Mouse (Mus musculus) cerebellum, postnatal 4 days (tissue): ENCODE results near the gene Fbln5.
A peak's percentile ranks its signal among the peaks of the same experiment; 100 is the strongest.

Experiments
- DNase-seq, 2 experiments: peaks; one replicate each; pipeline ENCODE4 v3.0.0; 2022; ENCODE audit warnings: low spot score in 2 of 2, mixed read lengths in 1 of 2

The Fbln5 gene

DNA sequence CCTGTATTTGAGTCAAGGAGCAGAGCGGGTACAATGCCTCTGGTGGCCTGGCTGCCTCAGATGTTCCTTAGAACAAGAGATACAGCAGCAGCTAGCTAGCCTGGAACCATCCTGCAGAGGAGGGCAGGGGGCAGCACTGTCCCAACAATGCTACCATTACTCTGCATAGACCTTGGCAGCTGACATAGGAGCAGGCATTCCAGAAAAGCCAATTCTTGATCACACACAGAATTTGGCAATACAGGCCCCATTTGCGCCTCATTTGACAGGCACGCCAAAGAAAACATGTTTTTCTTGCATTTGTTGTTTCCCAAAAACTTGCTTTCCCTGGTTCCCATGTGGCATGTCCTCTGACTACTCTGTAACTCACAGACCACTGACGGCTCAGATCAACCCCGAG, 56.8 kb downstream of the Fbln5 start:
- no peak for DNase-seq

DNA sequence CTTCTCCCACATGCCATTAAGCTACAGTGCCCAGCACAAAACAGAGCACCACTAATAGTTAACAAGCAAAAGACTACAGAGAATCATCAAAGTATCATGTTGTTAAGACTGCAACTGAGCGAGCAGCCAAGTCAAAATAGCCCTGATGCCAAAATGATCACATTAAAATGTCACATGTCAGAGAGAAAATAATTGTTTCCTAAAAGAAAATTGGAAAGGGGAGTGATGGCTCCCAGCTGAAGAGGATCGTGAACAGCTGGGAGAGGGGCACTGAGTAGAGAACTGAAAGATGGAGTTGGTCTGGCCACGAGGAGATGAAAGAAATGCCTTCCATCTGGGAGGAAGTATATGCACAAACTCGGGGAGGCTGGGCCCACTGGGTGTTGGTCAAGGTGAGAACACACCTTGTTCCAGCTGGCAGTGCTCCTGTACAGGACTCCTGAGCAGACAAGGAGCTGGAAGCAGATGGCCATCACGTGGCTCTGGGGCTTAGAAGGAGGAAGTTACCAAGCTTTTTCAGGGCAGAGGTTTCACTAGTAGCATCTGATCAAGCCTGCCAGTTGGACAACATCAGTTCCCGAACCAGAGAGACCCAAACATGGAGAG, 59.3 kb downstream of the Fbln5 start:
- DNase-seq = no peak

GRCm38 (mm10) chr12:101758698-101759097, 60.2 kb downstream of the Fbln5 start:
- DNase-seq = no peak

DNA sequence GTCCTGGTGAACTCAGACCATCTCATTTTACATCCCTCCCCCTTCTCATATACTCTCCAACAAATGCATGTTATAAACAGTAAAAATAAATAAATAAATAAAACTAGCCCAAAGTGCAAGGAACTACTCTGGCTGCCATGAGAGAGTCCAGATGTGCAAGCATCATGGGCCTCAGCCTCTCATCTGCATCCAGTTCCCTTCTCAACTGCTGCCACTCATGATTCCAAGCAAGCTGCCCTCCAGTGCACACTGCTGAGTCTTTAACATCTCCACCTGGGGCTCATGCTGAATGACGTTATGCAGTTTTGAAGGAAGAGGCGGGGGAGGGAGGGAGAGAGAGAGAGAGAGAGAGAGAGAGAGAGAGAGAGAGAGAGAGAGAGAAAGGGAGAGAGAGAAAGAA, 76.5 kb downstream of the Fbln5 start:
- no peak for DNase-seq

GRCm38 (mm10) chr12:101740486-101740885, 78.4 kb downstream of the Fbln5 start:
- no peak for DNase-seq

GRCm38 (mm10) chr12:101740045-101740444, 78.8 kb downstream of the Fbln5 start:
- DNase-seq = no peak

- DNase-seq = no peak
Measured at GRCm38 (mm10) chr12:101718755-101719150, 100.1 kb downstream of the Fbln5 start.

GRCm38 (mm10) chr12:101718054-101718754, 100.7 kb downstream of the Fbln5 start, which contains the start of gene Tc2n:
Gene Tc2n, minus strand, starts transcription at chr12:101718523.
- peak in 1 of 2 experiments; percentile 25 for DNase-seq

- DNase-seq = no peak
Measured at GRCm38 (mm10) chr12:101699176-101699575, 119.7 kb downstream of the Fbln5 start.
